Mouse (Mus musculus) layer of hippocampus, adult 9-11 months (tissue): ENCODE measurements around the gene Cebpzos.

Source experiments
- DNase-seq: peaks from one replicate; pipeline ENCODE4 v3.0.0; 2022

The Cebpzos gene

GRCm38 (mm10) chr17:78916369-78916813 lies at the start of gene Cebpzos:
Cebpzos (plus strand) TSS chr17:78916500.
- peak; percentile 93 for DNase-seq

- DNase-seq: no peak
Observed at GRCm38 (mm10) chr17:78873886-78874285, 42.4 kb upstream of the Cebpzos start.

GRCm38 (mm10) chr17:78881878-78882304 lies 34.4 kb upstream of the Cebpzos start:
- no peak for DNase-seq

- peak; percentile 36 for DNase-seq
Observed at GRCm38 (mm10) chr17:78882401-78883112, 33.7 kb upstream of the Cebpzos start, which contains the start of gene Eif2ak2. Eif2ak2 (minus strand) TSS chr17:78882573.

GRCm38 (mm10) chr17:78883291-78883690 lies 33.0 kb upstream of the Cebpzos start:
- DNase-seq: no peak

- no peak for DNase-seq
Observed at GRCm38 (mm10) chr17:78885286-78886065, 30.8 kb upstream of the Cebpzos start.

GRCm38 (mm10) chr17:78888554-78888953 lies 27.7 kb upstream of the Cebpzos start:
- DNase-seq: no peak

GRCm38 (mm10) chr17:78889184-78889583 lies 27.1 kb upstream of the Cebpzos start:
- no peak for DNase-seq

GRCm38 (mm10) chr17:78891020-78891419 lies 25.3 kb upstream of the Cebpzos start:
- DNase-seq: no peak

GRCm38 (mm10) chr17:78894991-78895390 lies 21.3 kb upstream of the Cebpzos start:
- DNase-seq: no peak

GRCm38 (mm10) chr17:78895394-78895793 lies 20.9 kb upstream of the Cebpzos start:
- DNase-seq: peak; percentile 36

- DNase-seq: no peak
Observed at GRCm38 (mm10) chr17:78903158-78903557, 13.1 kb upstream of the Cebpzos start.

GRCm38 (mm10) chr17:78906892-78907291 lies 9.4 kb upstream of the Cebpzos start, which contains the start of gene Sult6b1:
Sult6b1 (minus strand) TSS chr17:78906992.
- no peak for DNase-seq

GRCm38 (mm10) chr17:78909374-78909773 lies 6.9 kb upstream of the Cebpzos start:
- no peak for DNase-seq

- peak; percentile 34 for DNase-seq
Observed at GRCm38 (mm10) chr17:78912861-78913281, 3.4 kb upstream of the Cebpzos start.

- DNase-seq: no peak
Observed at GRCm38 (mm10) chr17:78913921-78914320, 2.4 kb upstream of the Cebpzos start.

GRCm38 (mm10) chr17:78915772-78916171 lies 528 bp upstream of the Cebpzos start:
- no peak for DNase-seq

- DNase-seq: no peak
Observed at GRCm38 (mm10) chr17:78916899-78917298, 599 bp downstream of the Cebpzos start.

GRCm38 (mm10) chr17:78917696-78918095 lies 1.4 kb downstream of the Cebpzos start:
- peak; percentile 71 for DNase-seq

GRCm38 (mm10) chr17:78935857-78936256 lies 19.6 kb downstream of the Cebpzos start:
- no peak for DNase-seq

- peak; percentile 98 for DNase-seq
Observed at GRCm38 (mm10) chr17:78936466-78937228, 20.3 kb downstream of the Cebpzos start, which contains the start of the genes Cebpz and Ndufaf7. Cebpz (minus strand) TSS chr17:78937066. Ndufaf7 (plus strand) TSS chr17:78937136.

- no peak for DNase-seq
Observed at GRCm38 (mm10) chr17:78937229-78937853, 21.0 kb downstream of the Cebpzos start.
